Mouse (Mus musculus): Measurements from ENCODE around the gene Gpi1.
"Not testable (repeated sequence)": the region's sequence is repeated elsewhere in the genome, so short reads cannot be mapped to it uniquely, and the experiment has no call there.

The Gpi1 gene

DNA sequence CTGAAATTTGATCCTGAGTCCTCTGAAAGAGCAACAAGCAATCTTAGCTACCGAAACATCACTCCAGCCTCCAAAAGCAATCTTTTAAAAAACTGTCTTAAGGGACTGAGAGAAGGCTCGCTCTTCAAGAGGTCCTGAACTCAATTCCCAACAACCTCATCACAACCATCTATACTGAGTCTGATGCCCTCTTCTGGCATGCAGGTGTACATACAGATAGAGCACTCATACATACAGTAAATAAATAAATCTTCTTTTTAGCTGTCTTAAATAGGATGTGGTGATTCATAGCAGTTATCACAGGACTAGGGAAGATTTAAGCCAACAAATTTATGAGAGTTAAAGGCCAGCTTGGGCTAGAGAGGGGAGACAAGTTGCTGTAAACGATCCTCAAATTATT lies 34.5 kb downstream of the Gpi1 start:
- intact Hi-C loops (cut with DNase I): no loop called here

DNA sequence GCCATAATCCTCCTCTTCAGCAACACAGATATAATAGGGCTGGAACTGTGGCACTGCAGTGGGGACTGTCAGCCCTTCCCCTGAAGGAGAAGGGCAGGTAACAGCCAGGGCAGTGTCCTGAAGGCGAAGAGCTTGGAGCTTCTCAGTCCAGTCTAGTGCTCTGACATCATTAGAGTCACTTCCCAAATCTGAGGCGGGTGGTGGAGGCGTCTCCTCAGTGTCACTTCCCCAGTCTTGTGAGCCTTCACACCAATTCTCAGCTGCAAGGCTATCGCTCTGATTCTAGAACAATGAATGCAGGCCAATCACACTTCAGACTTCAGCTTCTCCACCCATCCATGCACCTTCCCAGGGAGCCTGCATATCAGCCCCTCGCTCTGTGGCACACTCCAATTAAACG lies 37.3 kb downstream of the Gpi1 start:
- intact Hi-C loops (cut with DNase I): no loop called here

DNA sequence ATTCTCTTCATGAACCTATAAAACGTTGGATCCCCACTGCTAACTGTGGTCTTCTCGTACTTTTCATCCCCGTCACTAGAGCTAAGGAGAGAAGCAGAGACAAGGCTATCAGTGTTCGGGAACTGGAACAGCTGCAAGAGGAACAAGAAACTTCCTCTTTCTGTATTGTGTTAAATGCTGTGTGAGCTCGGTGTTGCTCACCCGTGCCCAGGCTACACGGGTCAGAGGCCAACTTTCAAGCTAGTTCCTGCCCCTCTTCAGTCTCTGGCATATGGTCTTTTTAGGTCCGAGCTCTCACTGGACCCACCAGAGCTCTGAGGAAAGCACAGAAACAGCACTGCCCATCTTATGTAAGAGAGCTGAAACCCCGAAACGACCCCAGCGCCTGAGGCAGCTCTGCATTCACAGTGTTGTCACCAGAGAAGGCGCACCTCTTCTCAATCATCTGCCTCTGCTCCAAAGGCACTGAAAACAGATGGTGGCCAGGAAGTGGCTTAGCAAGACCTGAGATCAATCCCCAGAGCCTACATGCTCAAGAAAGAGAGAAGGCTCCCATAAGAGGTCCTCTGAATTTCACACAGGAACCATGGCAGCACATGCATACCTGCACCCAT lies 40.7 kb downstream of the Gpi1 start:
- intact Hi-C loops (cut with DNase I): no loop called here

DNA sequence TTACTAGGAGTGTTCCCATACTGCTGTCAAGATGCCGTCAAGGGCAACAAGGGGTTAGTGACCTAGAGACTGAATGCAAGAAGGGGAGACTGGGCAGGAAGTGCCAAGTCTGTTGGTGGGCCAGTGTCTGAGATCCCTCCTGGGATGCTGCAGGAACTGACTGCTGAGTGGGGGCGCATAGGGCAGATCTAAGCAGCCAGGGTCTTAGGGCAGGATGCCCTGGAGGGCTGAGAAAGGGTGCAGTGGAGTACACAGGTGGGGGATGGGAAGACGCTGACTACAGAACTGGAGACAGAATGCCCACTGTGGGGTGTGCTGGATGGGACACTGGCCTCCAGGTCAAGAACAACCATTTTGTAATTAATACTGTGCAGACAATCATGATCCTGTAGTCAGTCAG lies 46.3 kb downstream of the Gpi1 start:
- intact Hi-C loops (cut with DNase I): no loop called here

DNA sequence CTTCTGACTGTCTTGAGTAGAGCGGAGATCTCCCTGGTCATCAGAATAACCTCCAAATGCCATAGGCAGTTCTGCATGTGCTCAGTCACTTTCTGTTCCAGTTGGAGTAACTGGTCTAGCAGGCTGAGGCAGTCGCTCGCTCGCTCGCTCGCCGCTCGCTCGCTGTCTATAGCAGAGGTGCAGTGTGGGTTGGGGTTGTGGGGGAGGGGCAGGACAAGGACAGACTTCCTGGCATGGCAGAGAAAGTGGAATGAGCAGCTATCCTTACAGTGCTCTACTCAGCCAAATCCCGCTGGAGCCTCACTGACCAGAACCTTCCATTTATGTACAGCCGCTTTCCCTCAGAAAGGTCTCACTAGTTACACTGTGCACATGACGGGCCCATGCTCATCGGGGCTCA lies 46.8 kb downstream of the Gpi1 start:
- intact Hi-C loops (cut with DNase I): no loop called here

DNA sequence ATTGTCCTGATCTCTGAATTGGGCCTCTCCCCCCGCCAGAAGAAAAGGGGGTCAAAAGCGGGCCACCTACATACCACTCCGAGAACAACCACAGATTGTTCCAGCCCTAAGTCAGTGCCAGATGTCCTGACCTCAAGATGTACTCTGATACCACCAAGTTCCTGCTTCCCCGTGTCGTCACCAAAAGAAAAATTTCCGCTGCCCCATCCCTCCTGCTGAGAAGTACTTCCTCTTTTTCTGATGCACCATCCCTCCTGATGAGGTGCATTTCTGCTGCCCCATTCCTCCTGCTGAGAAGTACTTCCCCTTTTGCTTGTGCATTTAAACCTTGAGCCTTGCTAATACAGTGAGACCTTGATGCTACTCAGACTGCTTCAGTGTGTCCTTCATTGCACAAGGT lies 53.9 kb downstream of the Gpi1 start:
- intact Hi-C loops (cut with DNase I): not testable (repeated sequence)

DNA sequence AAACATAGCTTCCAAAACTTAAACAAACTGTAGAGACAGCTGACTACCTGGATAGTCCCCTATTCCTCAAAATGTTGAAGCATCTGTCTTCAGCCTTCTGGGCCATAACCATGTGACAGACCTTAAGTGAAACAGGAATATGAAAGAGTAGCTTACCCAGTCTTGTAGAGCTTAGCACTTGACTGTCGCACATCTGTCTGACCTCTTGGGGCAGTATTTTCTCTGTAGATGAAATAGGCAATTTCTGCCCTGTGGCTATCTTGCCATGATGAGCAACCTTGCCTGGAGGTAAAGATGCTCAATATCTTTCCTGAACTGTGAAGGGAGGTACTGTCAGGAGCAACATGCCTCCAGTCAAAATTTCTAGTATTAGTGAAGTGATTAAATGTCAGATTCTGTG lies 57.9 kb downstream of the Gpi1 start:
- intact Hi-C loops (cut with DNase I): no loop called here

DNA sequence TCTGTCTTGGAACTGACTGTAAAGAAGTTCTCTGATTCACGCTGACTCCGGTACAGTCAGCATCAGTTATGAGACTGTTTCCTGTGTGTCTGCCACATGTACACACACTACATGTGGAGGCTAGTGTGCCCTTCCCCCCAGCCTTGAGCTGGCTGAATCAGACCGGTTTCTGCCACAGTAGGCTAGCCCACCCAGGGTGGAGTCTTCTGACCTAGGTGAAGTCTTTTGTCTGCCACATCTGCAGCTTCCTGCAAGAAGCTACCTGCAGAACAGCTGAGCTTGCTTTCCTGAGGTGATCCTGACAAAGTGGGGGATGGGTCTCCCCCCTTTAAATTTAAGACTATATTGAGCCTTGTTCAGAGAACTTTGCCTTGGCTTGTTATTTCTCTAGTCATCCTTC lies 60.7 kb downstream of the Gpi1 start, which contains the start of gene Uba2:
Gene Uba2 (minus strand): TSS at position 146 of the 400 bp plus-strand sequence.
- intact Hi-C loops (cut with DNase I): loop anchor here (5.0 to 10.0 kb wide), 2 partner anchors 33 to 195 kb away; no protein-coding TSS in a partner anchor

DNA sequence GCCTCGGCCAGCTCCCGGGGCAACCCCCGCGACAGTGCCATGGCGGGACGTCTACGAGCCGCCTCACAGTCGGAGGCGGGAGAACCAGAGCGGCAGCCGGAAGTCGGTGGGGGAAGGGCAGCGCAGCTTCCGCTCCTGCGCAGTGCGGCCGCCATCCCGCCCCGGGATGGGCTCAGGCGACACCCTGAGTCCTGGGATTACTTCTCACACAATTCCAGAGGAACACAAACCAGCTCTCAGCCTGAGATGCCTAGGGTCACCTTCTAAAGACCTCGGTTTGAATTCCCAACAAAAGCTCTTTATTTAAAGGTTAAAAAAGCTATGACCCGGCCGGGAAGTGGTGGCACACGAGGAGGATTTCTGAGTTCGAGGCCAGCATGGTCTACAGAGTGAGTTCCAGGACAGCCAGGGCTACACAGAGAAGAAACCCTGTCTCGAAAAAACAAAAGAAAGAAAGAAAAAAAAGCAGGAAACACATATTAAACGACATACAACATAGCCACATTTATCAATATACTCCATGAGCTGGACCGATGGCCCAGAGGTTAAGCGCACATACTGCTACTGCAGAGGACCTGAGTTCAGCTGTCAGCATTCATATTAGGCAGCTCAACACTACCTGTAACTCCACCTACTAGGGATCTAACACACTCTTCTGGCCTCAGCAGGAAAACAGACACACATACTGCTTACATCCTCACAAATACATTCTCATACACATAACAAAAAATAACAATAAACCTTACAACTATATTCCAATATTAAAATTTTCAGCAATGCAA lies 61.5 kb downstream of the Gpi1 start:
- intact Hi-C loops (cut with DNase I): loop anchor here (5.0 to 10.0 kb wide), 2 partner anchors 34 to 196 kb away; no protein-coding TSS in a partner anchor

DNA sequence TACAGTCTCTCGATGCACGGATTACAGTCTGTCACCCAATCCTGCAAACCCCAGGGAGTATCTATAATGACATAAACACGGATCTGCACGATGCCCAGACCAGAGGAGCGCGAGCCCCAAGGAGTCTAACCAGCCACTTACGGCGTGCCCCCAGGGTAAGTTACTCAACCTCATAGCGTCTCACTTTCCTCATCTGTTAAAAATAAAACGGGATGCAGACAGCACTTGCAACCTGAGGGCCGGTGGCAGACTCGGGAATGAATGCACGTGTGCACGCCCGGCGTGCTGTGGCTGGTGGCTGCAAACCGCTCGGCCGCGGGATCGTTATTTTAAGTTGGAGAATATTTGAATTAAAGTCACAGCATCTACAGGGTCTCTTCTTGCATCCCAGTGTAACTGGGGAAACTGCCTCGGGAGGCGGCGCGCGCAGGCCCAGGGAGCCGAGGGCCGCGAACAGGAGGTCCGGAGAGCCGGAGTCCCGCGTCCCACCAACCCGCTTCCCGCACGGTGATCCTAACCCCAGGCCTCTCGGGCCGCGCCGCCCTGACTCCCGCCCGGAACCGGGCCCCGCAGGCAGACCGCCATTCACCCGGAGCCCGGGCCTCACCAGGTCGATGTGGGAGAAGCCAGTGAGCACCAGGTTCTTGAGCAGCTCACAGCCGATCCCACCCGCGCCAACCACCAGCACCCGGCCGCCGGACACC lies 62.2 kb downstream of the Gpi1 start:
- intact Hi-C loops (cut with DNase I): loop anchor here (5.0 to 10.0 kb wide), 2 partner anchors 34 to 197 kb away; no protein-coding TSS in a partner anchor

DNA sequence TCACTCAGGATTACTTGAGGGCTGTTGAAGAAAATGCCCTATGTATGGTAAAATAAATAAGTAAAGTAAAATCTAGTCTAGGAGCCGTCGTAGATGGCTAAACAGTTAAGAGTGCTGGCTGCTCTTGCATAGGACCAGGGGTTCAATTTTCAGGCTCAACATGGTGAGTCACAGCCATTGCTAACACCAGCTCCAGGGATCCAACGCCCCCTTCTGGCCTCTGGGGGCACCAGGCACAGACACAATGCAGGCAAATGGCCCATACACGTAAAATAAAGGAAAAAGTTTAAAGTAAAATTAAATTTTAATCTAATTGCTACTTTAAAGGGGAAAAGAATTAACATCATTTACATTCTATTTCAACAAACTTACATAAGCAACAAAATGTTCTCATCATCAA lies 63.3 kb downstream of the Gpi1 start:
- intact Hi-C loops (cut with DNase I): loop anchor here (5.0 to 10.0 kb wide), 2 partner anchors 35 to 198 kb away; no protein-coding TSS in a partner anchor

DNA sequence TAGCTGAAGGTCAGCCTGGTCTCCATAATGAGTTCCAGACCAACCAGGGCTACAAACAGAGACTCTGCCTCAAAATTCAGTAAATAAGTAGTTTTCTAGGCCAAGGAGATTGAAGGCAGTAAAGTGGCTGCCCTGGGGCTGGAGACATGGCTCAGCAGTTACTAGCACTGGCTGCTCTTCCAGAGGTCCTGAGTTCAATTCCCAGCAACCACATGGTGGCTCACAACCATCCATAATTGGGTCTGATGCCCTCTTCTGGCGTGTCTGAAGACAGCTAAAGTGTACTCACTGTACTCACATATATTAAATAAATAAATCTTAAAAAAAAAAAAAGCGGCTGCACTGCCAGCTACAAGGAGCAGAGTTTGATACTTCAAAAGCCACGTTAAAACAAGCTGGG lies 64.1 kb downstream of the Gpi1 start:
- intact Hi-C loops (cut with DNase I): loop anchor here (5.0 to 10.0 kb wide), 2 partner anchors 36 to 199 kb away; no protein-coding TSS in a partner anchor

DNA sequence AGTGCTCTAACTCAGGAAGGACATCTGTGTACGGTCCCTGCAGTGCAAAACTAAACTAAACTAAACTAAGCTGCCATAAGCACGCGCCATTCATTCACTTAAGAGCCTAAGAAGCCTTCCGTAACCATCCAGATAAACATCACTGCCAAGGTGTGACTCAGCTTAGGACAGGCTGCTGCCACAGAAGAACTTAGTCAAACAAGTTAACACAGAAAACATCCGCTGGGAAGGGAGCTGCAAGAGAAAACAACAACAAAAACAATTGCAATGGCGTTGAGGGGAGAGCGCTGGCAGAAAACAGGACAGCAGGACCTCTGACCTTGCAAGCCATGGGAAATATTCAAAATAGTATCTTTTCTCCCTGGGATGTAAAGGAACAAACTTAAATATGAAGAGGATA lies 65.5 kb downstream of the Gpi1 start:
- intact Hi-C loops (cut with DNase I): loop anchor here (5.0 to 10.0 kb wide), 2 partner anchors 38 to 200 kb away; no protein-coding TSS in a partner anchor

DNA sequence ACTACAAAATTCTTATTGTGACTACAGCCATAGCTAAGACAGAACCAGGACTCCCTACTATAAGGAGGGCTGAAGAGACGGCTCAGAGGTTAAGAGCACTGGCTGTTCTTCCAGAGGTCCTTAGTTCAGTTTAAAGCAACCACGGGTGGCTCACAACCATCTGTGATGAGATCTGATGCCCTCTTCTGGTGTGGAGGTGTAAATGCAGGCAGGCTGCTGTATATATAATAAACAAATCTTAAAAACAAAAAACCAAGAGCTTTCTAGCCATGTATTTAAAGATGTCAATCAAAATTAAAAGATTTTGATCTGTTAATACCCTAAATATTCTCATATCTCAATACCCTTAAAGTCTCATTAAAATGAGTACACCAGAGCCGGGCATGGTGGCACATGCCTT lies 71.0 kb downstream of the Gpi1 start:
- intact Hi-C loops (cut with DNase I): no loop called here

DNA sequence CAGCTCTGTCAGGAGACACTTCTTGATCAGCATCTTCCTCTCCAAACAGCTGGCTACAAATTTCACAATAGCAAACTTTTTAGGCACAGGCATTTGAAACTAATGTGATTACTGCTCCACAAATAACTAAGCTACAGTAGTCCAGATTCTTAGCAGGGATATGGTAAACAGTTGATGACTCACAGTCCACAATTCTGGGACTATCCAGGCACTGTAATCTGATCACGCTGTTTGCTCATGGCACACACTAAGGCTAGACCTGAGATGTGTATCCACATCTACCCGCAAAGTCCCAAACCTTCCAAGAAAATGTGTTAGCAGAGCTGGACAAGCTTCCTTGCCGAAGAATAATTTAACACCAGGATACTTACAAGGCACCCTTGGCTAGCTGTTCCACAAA lies 72.1 kb downstream of the Gpi1 start:
- intact Hi-C loops (cut with DNase I): no loop called here

Measured in adrenal gland (tissue).